Mouse (Mus musculus) left cerebral cortex, adult 8-10 months (tissue): ENCODE measurements around the gene Cd2. TPM values are rescaled to one million over a fixed set of nuclear protein-coding genes. Genes with fewer than 3 reads are reported as not detected.

Source experiments
- DNase-seq, 2 experiments: peaks; one replicate each; pipeline ENCODE4 v3.0.0; 2022; ENCODE audit warnings: low spot score in 2 of 2
- total RNA-seq, 4 experiments: library from RNA; stranded (reverse); gene quantifications; 2 replicates each; pipeline ENCODE4 v1.2.4; 2022

The Cd2 gene
- total RNA-seq, 4 experiments from 2014 or later, result 0.65 TPM; not detected in 3

DNA sequence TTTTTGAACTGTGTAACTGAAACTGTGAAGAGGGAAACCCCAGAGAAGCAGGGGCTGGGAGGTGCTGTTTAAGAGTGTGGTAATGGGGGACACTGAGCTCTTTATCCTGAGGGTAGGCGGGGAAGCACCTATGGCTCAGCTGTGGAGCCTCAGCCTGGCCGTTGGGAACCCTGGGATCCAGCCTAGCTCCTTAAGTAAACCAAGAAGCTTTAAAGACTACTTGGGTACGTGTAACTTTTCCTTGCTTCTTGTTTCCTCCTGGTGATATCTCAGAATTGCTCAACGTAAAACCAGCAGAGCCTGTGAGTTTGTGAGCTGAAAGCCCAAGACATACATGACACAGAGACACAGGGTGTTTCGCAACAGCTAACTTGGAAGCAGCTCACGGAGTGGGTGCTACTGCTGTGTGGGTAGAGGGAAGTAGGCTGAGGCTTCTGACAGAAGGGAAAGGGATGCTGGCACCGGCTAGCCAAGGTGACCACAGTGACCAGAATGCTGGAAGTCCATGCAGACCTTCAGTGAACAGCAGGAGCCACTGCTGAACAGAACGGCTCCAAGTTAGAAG lies 5.9 kb upstream of the Cd2 start:
- DNase-seq, result no peak

DNA sequence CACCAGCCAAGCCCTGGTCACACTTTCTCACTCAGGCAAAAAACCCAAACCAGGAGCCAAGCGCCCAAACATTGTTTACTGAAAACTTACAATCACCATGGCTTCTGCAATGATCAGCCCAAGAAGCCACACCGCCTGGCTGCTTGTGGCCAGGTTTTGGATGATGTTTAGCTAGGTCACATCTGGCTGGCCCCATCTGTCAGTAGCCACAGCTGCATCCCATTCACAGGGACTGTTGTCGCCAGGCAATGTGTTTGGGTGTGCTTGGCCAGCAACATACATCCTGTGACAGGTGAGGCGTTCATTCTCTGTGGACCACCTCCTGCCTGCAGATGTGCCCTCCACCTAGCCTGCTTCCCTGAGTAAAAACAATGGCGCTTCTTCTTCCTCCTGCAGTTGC lies 4.9 kb upstream of the Cd2 start:
- no peak for DNase-seq

DNA sequence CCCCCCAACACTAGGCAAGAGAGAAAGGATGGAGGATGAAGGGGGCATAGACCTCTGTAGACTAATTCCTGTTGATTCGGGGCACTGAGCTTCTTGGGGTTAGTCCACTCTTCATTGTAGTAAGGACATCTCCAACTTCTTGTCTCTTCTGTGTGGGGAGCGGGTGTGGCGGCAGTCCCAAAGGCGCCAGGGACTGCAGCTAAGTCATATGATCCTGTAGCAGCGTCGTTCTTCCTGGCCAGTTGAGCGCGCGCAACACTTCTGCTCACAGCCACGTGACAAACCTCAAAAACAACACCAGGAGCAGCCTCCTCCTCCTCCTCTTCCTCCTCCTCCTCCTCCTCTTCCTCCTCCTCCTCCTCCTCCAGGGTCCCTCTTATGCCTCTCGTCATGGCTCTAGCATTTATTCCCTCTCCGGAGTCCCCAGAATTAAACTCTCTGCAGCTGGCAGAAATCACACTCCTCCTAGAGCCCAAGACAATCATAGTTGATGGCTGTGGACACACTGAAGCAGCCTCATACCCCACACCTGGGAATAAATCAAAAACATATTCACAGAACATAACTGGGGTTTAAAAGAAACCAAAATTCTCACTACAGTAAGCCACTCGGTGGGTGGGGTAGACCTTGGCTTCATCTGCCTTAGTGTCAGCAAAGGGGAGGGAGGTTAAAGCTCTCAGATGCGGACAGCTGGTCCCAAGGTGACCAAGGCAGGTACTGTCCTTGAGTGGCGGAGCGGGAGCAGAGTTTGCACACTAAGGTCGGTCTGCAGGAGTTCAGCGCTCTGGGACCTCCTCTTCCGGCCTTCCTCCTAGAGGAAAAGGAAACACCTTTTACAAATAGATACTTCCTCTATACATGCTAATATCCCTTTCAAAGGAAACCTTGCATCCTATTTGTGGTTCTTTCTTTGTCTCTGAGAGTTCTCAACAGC lies 3.1 kb upstream of the Cd2 start:
- no peak for DNase-seq

DNA sequence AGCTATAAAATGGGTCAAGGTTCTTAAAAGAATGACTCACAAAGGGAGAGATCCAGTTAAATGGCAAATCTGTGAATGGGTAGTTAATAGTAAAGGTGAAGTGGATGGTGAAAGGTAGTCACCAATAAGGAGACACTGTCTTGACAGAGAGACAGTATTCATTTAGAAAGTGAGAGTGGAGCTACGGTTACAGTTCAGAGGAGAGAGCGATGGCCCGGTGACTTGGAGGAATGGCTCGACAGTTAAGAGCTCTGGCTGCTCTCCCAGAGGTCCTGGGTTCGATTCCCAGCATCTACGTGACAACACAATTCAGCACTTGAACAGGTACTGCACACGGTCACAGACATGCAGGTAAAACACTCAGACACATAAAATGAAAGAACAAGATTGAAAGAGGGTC lies 2.3 kb upstream of the Cd2 start:
- no peak for DNase-seq

DNA sequence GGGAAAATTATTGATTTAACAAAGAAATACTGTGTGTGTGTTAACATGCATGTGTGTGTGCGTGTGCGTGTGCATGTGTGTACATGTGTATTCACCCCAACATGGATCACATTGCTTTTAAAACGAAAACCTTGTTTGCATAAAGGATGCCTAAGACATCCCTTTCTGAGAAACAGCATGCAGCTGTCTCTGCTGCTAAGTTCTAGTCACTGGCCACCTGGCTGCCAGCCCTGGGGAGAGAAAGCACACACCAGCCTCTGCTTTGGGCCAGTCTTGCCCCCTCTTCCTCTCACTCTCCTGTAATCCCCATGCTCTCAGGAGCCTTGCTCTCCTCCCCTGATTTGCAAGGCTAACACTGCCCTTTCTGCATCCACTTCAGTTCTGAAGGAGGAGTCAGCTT lies 1.7 kb upstream of the Cd2 start:
- DNase-seq, result no peak

DNA sequence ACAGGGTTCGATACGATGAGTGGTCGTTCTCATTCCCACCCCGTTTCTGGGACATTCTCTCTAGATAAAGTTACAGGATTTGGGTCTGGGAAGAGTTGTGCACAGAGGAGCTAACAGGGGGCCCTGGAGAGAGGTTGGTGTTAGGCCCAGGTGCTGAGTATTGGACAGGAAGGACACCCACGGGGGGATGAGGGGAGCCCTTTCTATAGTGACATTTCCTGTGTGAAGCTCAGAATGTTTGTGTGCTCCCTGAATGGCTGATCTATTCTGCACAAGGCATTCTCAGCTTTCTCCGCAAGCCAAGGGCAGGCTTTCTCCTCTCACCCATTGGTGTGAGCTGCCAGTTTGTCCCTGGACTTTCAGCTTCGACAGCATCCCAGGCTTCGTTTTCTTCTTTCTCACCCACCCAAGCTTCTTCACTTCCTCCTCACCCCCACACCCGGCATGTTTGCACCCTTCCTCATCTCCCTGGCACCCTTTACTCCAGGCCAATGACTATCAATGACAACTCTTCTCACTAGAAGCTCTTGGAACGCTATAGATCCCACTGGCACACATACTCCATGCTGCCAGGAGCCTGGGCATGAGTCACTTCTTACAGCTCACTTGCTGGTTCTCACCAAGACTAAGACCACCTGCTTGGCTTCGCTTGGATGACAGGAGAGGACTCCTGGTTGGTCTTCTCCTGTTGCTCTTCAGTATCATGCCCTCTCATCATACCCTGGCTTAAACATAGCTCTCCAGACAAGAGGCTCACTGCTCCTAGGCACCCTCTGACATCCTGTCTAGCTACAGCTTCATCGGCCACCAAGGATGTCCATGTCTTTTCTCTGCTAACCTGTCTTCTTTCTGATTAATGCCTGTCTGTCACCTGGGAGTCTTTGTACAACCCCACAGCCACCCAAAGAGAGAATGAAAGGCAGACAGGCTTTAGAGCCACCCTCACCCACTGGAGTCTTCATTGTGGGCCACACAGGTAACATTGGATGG lies 1.1 kb downstream of the Cd2 start:
- no peak for DNase-seq

DNA sequence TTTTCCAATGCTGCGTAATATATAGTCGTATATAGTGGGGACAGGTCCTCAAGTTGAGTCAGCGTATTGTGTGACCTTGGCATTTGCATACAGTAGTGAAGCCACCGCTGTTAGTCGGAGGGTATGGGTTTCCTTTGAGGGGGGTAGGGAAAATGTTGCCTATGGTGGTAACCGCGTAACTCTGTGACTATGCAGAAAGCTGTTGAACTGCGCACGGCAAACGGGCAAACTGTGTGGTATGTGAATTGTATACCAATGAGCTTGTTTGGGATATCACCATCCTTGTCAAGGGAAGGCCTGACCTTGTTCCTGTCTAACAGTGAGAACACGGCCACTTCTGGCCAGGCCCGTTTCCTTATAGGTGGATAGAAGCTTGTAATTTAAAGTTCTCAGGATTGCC lies 1.9 kb downstream of the Cd2 start:
- no peak for DNase-seq

DNA sequence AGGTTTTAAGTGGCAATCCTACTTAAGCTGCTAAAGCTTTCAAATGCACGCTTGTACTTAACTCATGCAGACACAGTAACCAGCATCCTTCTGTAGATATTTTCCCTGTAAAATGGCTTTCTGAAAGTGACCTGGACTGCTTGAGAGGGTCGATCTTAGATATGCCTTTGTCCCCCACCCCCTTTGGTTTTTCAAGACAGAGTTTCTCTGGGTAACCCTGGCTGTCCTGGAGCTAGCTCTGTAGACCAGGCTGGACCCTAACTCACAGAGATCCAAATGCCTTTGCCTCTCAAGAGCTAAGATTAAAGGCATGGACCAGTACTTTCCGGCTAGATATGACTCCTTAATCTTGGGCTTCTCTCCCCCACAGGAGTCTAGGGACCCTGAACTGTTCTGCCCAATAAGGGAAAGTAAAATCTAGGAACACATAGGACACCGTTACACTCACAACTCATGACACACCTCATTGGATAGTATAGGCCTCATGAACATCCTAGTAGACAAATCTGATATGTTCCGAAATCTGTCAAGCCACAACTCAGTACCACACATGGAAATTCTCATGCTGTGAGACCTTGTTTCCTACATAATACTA lies 2.6 kb downstream of the Cd2 start:
- DNase-seq, result no peak

DNA sequence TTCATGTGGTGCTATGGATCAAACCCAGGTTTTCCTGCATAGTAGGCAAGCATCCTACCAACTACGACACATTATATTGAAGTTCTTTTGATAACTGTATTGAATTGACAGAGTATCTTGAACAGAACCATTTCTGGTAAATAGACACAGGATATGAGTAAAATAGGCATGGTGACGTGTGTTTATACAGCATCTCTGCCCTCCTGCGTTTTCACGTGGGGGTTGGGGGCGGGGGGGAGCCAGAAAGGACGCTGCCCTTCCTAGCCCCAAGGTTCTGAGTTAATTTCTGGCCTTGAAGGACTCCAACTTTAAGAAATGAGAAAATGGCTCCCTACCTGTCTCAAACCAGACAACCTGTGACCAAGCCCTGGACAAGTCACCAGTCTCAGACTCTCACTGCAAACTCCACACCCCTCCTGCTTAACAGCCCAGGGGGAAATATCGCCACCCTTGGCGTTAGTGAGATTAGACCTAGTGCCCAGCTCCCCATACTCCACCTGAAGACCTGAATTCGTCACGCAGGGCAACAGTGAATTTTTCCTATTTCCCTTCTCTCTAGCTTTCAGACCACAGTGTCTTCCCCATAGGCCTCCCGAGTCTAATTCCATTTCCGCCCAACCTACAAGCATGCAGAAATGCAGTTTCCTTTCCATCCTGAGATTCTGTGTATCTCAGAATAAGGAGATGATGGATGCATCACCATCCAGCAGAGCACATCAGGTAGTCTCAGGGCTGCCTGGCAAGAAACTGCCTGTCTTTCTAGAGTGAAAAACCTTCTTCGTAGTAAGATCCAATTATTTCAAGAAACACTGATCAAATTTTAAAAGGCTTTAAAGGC lies 3.7 kb downstream of the Cd2 start:
- no peak for DNase-seq

DNA sequence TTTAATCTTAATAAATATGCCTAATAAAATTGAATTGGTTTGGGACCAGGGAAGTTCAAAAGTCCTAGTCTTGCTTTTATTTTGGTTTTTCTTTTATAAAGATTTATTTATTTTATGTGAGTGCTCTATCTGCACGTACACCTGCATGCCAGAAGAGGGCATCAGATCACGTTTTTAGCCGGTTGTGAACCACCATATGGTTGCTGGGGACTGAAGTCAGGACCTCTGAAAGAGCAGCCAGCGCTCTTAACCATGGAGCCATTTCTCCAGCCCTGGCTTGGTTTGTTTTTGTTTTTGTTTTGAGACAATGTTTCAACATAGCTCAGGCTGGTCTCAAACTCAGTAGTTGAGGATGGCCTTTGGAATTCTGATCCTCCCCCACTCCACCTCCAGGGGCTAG lies 4.3 kb downstream of the Cd2 start:
- DNase-seq, result no peak

DNA sequence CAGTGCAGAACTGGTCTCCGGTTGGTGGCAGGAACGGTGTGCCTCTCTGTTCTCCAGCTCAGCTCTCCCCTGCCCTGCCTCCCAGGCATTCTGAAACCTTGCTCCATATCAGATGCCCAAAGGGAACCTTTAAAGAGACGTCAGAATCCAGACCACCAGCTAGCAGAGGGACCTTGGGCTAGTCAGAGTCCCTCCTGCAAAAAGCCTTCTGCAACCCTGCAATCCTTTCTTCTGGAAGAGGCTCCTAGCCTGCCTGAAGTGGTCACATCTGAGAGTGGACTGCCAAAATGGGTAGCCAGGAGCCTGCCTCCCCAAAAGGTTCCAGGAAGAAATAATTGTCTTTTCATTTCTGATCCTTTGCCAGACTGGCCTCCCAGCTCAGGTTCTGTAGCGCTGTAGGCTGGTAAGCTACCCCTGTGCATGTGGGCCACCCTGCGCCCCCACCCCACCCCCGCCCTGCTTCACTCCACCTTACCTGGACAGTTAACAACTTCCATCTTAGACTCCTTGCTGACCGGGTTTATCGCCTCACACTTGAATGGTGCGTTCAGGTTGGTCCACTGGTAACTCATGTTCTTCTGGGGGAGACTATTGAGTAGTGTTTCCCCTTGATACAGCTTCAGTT lies 5.1 kb downstream of the Cd2 start:
- DNase-seq, result no peak

DNA sequence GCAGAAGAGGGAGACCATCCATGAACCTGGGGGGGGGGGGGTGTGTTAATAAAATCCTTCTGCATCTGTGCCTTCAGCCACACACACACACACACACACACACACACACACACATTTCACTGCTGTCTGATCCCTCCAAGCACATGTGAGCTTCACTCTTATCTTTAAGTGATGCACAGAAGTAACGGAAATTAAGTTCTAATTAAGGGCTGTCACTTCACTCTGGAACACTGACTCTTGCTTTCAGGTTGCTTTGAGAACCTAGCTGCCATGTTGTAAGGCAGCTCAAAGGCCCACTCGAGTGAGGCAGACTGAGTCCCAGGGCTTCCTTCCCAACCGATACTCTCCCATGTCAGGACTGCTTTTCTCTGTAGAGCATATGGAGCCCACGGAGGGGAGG lies 5.9 kb downstream of the Cd2 start:
- DNase-seq, result no peak

DNA sequence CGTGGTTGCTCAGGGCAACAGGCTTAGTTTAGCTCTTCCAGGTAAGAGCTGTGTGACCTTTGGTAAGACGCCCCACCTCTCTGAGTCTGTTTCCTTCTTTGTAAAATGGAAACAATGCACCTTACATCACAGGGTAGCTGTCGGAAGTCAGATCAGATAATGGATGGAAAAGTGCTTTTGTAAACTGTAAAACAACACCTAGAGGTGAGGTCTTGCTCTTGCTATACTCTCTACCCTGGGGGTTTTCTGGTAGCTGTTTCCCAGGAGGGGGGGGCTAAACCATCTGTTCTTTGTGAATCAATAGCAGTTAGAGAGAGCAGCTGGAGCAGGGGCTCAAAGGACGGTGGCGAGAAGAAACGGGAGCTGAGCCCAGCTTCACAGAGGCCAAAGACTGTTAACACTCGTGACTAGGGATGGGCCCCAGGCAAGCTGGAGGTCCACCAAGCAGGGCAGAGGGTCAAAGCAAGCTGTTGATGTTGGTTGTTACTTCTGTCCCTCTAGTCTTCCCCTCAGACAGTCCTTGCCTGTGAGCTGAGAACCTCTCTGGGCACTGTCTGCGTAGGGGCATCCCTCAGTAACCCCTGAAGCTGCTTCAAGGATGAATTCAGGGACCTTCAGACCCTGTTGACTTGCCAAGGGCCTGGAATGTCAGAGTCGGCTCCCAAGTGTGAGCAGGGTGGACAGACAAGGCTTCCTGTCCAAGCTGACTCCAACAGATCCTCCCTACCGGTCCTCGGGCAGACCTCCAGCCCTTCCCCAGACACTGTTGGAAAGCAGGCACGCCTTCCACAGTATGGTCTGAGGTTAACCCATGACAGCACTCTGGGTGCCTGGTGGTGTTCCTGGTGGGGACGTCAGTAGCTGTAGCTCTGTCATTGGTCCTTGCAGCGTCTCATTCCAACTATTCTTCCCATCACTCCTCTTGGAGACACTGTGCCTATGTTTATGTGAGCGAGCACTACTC lies 7.1 kb downstream of the Cd2 start:
- DNase-seq, result no peak

DNA sequence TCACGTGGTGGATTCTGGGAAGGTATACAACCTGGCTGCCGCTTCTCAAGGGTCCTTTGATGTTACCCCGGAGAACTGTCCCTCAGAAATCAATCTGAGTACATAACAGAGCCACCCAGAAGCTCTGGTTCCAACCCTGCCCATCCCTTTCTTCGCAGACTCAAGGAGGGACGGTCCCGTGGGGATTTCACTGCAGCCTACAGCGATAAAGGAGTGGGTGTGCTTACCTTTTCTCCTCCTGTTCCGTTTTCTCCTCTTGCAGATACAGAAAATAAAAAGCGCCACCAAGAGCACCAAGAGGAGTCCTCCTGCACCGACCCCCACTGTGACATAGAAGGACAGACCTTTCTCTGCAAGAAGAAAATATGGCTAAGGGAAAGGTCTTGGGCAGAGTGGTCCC lies 8.2 kb downstream of the Cd2 start:
- DNase-seq, result no peak

DNA sequence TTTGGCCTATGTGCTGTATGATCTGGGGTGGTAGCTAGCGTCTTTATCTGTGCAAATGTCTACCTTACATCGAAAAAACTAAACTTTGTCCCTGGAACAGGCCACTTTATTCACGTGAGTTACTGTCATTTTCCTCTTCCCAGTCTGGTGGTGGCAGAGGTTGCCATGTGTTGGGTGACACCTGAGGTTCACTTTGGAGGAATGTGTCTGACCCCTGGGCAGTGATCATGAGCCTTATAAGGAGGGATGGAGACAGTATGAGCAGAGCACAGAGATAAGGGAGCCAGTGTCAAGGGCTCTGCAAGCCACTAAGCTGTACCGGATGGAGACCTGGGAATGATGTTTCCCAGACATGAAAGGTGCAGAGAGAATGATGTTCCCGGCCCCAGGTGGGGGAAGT lies 9.3 kb downstream of the Cd2 start:
- DNase-seq, result no peak

DNA sequence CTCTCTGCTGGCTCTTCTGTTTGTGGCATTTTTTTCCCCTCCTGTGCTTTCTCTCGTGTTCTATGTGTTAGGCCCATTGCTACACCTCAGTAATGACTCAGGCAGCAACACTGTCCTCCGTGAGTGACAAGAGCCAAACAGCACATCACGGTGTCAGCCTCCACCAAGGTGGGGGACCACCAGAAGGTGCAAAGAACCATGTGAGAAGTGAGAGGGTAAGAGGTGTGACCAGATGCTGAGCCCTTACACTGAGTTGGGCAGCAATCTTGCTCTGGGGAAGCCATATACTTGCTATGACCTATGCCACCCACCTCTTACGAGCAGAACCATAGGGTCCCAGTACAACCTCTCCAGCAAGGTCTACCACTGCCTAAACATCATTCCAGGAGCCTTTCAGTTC lies 9.9 kb downstream of the Cd2 start:
- DNase-seq, result no peak

DNA sequence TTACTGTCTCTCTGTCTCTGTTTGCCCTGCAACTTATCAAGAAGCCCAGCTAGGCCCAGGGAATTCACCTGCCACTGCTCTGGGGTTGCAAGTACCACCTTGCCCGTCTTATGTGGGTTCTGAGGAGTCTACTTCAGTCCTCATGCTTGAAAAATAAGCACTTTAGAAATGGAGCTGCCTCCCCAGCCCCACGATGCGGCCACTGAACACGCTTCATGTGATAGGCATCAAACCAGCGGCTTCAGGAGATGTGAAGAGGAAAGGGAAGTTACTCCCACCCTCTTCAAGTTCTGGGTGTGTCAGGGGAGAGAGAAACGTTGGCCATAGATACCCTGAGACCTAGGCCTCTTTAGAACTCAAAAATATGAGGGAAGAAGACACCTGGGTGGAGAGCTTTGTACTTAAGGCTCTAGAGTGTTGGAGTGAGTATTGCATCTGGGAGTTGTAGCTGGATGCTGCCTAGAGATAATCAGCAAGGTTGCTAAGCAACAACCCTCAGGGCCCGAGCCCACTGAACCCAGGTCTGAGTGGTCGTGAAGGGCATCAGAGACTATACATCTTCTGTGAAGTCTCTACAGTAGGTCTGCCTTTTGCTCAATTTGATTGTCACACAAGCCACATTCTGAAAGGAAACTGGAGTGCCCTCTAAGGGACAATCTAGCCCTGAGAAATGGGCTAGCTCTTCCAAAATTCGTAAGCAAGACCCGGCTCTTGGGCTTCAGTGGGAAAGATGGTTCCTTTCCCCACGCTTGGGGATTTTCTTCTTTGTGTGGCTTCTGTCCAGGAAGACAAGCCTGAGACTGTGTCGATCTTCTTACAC lies 11.0 kb downstream of the Cd2 start:
- DNase-seq, result no peak

DNA sequence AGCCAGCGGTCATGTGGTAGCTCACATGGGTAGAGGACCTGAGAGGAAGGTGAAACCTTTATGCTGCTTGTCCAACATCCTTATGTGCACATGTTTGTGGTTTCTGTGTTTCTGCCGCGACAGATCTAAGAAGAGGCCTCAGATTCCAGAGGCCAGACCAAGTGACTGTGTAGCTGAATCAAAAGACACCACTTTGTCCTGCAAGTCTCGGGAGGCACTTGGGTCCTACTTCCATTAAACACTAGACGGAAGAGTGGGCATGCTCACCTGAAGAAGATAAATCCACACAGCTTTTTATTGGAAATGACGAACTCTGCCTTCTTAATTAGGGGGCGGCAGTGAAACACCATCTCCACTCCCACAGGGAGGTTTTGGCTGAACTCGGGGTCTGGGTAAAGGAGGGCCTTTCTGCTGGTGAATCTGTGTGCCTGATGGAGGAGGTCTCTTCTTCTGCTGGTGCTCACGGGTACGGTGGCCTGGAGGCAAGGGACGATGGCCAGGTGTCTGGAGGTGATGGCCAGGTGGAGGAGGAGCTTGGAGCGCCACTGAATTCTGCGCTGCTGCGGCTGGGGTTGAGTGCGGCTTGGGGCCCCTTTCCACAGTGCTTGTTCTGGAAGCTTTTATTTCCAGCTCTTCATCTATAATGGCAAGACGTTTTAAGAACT lies 12.0 kb downstream of the Cd2 start:
- DNase-seq, result no peak
